Mouse (Mus musculus): ENCODE data around the gene Tubb4b.

Gene Tubb4b

GRCm38 (mm10) chr2:25224766-25225752 is 557 bp upstream of the Tubb4b start:
- peak; percentile 96 for DNase-seq (ENCODE audit: low spot score)

DNA sequence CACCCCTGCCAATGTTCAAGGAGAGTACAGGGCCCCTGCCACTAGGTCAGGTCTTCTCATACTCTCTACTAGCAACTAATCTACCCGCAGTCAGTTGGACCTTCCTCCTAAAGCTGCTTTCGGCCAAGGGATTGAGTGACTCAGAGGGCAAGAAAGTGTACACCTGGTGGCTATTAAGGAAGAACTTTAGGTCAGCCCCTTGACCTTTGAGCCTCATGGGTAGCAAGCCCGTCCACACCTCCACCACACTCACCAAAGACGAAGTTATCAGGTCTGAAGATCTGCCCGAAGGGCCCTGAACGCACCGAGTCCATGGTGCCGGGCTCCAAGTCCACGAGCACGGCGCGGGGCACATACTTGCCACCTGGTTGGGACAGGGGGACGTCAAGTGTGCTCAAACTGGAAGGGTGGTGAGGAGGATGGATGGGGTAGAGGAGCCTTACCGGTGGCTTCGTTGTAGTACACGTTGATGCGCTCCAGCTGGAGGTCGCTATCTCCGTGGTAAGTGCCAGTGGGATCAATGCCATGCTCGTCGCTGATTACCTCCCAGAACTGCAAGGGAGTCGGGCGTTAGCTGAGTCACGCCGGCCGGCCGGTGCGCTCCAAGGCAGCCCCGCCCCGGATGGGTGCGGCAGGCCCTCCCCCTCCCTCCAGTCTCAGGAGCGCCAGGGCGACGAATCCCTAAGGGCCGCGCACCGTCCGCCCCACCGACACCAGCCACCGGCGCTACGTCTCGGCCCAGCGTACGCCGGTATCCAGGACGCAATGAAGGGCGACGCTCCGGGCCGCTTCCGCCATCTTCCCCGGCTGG is 616 bp downstream of the Tubb4b start:
- peak; percentile 80 for DNase-seq (ENCODE audit: low spot score)

- DNase-seq (ENCODE audit: low spot score) = no peak
These were observed 3.1 kb downstream of the Tubb4b start for GRCm38 (mm10) chr2:25221331-25221772.

DNA sequence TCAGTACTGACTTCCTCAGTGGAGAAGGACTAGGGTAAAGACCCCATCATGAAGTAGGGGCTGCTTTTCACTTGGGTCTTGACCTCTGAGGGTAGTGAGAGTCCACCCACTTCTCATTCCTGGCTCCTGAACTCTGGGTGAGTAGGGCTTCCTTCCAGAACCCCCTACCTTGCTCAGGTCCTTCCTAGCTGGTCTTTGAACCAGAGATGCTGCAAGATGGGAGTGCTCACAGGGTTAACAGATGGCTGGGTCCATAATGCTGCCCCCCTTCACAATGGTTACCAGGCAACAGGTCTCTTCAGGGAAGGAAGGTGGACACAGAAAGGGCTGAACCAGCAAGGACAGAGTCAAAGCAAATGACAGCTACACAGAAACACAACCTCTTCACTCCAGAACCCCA is 6.1 kb downstream of the Tubb4b start, which contains the start of gene Fam166a:
Fam166a (plus strand) TSS at position 301 of the 400 bp plus-strand sequence.
- no peak for DNase-seq (ENCODE audit: low spot score)

DNA sequence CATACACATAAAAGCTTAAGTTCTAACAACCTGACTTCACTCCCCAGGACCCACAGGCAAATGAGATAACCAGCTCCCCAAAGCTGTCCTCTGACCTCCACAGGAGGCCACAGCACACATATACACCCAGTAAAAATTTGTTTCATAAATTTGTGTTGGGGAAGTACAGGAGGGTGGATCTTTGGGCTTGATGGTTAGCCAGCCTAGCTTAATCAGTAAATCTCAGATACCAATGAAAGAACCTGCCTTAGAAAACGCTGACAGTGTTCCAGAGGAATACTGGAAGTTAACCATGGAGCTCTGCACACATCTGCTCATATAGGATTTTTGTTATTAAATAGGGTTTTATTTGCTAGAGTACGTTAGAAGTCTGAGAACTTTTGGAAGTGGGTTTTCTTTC is 6.8 kb downstream of the Tubb4b start:
- DNase-seq (ENCODE audit: low spot score) = no peak

- no peak for DNase-seq (ENCODE audit: low spot score)
These were observed 10.1 kb downstream of the Tubb4b start, which contains the start of gene Stpg3 for GRCm38 (mm10) chr2:25214444-25214843. Gene Stpg3 (minus strand): TSS chr2:25214637.

DNA sequence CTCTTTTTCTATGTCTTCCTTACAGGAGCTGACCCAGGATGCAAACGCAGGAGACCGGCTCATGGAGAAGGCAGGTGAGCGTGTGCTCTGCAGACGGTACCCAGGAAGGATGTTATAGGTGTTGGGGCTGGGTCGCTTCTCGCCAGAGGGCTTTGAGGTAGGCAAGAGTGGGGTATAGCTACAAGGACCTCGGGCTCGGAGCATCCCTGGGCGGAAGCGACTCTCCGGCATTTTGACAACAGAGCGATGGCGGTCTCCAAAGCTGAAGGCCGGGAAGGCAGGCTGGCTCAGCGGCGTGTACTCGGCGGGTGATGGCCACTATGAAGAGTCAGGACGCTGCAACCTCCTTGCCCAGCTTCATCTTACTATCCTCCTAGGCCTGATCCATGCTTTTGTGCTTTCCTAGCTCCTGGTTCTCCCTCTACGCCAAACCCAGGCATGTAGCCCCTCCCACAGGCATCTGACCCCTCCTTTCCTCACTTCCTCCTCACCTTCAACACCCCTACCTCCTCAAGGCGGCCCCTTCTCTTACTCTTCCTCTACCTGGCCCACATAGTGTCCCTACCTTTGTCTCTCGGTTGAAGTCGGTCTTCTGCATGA is 11.1 kb downstream of the Tubb4b start:
- no peak for DNase-seq (ENCODE audit: low spot score)

DNA sequence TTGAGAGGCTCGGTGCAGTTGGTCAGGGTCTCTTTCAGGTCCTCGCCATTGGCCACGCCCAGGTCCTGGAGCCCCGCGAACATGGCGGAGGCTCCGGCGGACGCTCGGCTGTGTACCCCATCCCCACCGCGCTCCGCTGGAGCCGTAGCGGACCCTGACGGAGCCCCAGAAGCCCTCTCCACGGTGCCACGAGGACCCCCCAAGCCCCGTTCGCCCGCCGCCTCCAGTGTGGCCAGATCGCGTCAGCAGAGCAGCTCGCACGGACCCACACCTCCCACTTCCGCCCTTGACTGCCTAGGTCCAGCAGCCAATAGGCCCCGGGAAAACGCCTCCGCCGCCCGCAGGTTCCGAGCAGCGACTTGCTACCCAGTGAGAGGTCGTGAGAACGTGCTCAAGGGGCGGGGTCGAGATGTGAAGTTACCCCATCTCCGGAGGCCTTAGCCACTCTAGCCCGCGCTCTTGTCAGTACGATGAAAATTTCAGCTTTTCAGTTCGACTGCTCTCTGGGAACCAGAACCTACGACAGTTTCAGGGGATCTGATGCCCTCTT is 13.3 kb downstream of the Tubb4b start, which contains the start of gene Nelfb:
Nelfb (minus strand) TSS at position 369 of the 550 bp plus-strand sequence.
- peak; percentile 90 for DNase-seq (ENCODE audit: low spot score)

- no peak for DNase-seq (ENCODE audit: low spot score)
These were observed 13.8 kb downstream of the Tubb4b start for GRCm38 (mm10) chr2:25210686-25211085.

DNA sequence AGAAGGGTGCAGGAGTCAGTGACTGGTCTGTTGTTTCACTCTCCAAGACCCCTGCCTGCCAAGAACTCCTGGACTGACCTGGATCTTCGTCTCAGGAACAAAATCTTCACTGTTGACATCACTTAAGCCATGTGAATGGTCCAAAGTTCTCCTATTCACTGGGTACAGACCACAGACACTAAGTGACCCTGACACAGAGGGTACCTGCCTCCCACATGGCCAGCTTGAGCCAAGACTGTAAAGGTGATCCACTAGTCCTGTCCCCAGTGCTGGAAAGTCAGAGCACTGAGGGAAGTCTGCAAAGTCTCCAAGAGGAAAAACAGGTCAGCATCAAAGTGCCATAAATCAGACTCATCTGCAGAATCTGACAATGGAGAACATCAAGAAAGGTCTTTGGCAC is 16.9 kb downstream of the Tubb4b start:
- DNase-seq (ENCODE audit: low spot score) = no peak

GRCm38 (mm10) chr2:25203631-25204214 is 20.8 kb downstream of the Tubb4b start:
- no peak for DNase-seq (ENCODE audit: low spot score)

DNA sequence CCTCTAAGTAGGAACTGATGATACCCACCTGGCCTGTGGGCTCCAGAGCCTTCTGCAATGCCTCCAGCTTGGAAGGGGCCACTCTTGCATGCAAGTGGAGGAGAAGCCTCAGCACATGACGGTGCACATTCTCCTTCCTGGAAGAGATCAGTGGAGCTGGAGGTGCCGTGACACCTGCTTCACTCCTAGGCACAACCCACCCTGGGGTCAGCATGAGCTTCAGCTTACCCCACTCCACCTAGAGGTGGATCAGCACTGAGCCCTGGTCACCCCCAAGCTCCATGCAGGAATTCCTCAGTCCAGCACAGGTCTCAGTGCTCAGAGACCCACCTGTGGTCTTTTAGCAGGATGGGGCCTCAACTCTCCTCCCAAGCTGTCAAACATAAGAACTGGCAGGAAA is 23.9 kb downstream of the Tubb4b start:
- DNase-seq (ENCODE audit: low spot score) = no peak

DNA sequence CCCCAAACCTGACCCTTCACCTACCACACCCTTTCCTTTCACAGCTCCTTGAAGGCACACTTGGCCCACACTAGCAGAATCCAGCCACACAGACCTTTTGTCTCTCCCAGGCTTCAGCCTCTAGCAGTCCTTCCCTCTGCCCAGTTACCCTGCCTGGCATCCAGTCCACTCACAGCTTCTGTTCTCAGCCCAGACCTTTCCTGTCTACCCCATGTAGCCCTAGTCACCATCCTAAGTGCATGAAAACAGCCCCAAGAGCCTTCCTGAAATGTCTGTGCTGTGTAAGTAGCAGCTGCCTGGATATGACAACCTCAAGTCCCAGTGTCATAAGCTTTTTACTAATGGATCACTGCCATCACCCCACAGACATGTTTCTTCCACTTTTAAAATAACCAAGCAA is 26.6 kb downstream of the Tubb4b start:
- DNase-seq (ENCODE audit: low spot score) = no peak

DNA sequence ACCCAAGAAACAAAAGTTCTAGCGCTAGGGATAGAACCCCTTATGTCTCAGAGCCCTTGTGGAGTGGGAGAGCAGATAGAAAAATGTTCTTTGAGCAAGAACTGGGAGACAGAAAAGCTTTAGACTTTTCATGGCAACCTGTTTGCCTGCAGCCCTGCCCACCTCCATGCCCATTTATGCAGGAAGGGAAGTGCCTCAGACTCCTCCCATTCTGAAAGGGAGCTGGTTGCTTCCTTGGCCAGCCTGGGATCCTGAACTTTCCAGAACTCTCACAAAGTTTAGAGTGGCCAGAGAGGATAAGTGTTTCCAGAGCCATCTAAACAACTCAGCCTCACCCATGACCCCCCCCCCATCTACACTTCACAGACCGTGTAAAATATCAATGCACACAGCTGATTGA is 27.3 kb downstream of the Tubb4b start:
- DNase-seq (ENCODE audit: low spot score) = no peak

DNA sequence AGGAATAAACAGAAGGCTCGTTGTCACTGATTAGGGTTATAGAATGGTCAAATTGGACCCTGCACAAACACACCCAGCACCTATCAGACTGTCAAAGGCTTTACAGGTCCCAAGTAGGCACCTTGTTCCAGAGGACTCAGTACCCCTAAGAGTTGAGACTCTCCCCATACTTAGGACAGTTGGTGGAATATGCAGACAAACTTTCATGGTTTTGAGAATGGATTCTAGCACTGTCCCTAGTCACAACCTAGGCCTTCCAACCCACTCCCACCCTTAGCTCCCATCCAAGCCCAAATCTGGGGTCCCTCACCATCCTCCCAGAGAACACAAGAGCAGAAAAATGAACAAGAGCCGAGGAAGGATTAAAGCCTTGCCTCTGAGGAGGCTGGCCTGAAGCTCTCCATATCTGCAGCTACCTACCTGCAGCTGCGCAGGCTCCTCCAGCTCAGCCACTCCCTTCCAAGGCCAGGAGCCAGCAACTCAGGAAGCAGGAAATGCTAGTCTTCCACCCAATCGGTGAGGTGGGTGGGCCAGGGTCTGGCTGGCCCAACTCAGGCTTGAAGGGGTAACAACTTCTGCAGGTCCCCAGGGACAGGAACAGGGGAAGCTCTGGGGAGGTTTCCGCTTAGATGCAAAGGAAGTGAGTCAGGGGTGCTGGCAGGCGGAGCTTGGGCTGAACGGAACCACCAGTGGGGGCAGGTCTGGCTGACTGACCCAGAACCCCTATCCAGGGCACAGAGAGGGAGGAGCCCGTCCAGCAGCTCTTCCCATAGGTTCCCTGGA is 28.1 kb downstream of the Tubb4b start, which contains the start of gene Tor4a:
Tor4a (minus strand) TSS at position 715 of the 783 bp plus-strand sequence.
- peak; percentile 73 for DNase-seq (ENCODE audit: low spot score)

DNA sequence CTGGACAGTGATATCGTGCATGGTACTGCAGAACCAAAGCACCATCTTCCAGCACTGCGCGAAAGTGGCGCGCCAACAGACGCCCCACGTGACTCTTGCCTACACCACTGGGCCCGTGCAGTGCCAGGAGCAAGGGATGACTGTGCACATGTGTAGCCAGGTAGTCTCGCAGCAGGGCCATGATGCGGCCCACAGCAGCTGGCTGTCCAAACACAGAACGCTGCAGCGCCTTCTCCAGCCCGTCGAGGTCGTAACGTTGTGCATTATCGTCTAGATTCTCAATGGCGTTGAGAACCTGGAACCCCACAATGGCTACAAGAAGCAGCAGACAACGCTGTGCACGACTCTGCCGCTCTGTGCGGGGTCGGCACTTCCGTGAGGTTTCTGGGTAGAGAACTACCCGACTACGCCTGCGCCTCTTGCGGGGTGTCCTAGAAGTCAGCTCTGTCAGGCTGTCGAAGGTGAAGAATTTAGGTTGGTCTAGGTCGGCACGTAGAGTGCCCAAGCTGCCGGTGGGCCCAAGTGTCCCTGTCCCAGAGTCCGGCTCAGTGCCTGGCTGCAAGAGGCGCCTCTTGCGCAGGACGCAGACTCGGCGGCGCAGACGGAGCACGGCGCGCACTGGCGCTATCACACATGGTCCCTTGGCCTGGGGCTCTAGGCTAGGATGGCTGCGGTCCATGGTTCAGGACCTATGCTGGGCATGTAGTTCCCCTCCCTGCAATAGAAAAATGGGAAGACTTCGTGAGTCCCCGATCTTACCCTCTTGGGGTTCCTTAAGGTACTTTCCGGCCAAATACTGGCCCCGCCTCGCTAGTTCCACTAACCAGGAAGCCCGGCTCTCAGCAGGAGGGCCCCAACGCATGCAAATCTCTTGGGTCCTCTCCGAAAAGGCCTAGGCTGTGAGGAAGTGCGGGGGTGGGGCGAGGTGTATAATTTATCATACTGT is 29.0 kb downstream of the Tubb4b start:
- DNase-seq (ENCODE audit: low spot score) = peak; percentile 48

GRCm38 (mm10) chr2:25194486-25195171 is 29.9 kb downstream of the Tubb4b start:
- no peak for DNase-seq (ENCODE audit: low spot score)

GRCm38 (mm10) chr2:25194006-25194405 is 30.5 kb downstream of the Tubb4b start:
- no peak for DNase-seq (ENCODE audit: low spot score)

DNA sequence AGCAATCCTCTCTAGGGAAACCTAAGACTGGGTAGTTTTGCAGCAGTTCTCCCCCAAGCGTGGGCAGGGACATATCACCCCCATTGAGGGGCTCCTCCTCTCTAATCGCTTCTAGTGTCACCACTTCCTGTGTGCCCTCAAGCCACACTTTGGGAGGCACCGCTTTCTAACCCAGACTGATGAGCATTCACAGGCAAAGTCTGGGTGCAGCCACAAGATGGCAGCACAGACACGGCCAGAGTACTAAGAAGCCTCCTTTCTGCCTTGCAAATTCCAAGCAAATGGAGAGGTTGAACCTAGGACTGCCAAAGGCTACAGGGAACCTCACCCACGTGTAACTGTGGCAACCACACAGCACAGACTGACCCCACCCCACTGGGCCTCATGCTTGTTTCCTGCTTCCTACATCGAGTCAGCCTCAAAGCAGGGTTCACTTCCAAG is 31.2 kb downstream of the Tubb4b start:
- DNase-seq (ENCODE audit: low spot score) = peak; percentile 78
